Mouse (Mus musculus) neutrophil, adult 59 days (primary cell): ENCODE measurements around the gene Chchd5. TPM values are rescaled to one million over a fixed set of nuclear protein-coding genes. Genes with fewer than 3 reads are reported as not detected.

ENCODE experiments used
- total RNA-seq, 2 experiments: library from RNA; stranded (reverse); gene quantifications; 1 replicate in 1 of 2; 2 replicates in 1 of 2; pipeline ENCODE4 v1.2.4; 2023

The Chchd5 gene
- total RNA-seq = 1 to 10 TPM; 5.7 to 8.4 TPM

DNA sequence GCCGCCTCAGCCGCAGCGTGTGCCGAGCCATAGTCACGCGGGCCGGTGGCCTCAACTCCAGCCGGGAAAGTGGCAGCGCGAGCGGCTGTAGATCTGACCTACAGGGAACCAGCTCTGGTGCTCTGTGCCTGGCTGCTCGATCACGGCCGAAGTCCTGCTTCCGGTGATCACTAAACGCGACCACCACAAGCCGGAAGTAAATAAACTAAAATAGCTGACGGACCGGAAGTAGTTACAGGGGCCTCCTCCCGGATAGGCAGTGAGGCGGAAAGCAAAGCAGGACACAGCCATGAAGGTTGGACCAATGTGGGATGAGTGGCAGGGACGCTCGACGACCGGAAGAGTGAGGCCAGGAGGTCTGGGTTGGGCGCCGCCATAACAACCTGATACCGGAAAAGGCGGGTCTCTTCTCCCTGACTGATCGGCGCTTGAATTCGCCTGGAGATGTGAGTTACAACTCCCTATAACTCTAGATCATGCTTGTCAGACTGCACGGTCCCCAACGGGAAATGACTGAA lies at the start of gene Chchd5:
TSS of gene Chchd5 (plus strand) at position 289 of the 518 bp plus-strand sequence.

DNA sequence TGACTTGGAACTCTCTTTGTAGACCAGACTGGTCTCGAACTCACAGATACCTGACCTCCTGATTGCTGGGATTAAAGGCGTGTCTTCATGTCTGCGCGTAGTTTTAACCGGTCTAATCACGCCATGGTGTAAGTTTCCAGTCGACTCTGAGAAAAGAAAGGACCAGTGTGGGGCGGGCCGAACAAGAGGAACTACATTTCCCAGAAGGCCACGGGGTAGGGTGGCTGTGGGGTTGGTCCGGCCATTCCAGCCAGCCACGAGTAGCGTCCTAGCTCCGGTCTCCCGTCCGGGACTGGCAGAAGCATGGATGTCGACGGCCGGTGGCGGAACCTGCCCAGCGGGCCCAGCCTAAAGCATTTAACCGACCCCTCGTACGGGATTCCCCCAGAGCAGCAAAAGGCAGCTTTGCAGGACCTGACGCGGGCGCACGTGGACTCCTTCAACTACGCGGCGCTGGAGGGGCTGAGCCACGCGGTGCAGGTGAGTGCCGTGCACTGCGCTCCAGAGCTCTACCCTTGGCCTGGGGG lies 28.7 kb upstream of the Chchd5 start, which contains the start of gene Polr1b:
TSS of gene Polr1b (plus strand) at position 212 of the 527 bp plus-strand sequence.

Other genes starting within 250 kb of the Chchd5 start
- gene Zc3h8, start 185.6 kb upstream of the Chchd5 start, total RNA-seq = 1 to 10 TPM; 1.7 to 2.4 TPM
- gene Zc3h6, start 162.3 kb upstream of the Chchd5 start, total RNA-seq = 1 to 10 TPM; 2.0 to 2.3 TPM
- 1 to 10 TPM; 2.6 to 2.9 TPM for gene Gm10762, start 162.0 kb upstream of the Chchd5 start, total RNA-seq
- not detected for gene Vinac1, start 81.5 kb upstream of the Chchd5 start, total RNA-seq
- gene Ttl, start 63.8 kb upstream of the Chchd5 start, total RNA-seq = 1 to 10 TPM; 1.4 to 2.9 TPM
- gene Polr1b, start 28.7 kb upstream of the Chchd5 start, total RNA-seq = 10 to 100 TPM in 1 of 2 experiments, 1 to 10 TPM in 1; 9.2 to 11.9 TPM
- 100 to 1,000 TPM; 108 to 120 TPM for gene Slc20a1, start 69.1 kb downstream of the Chchd5 start, total RNA-seq
- 10 to 100 TPM; 29.0 to 29.9 TPM for gene Ckap2l, start 167.5 kb downstream of the Chchd5 start, total RNA-seq
- under 1 TPM; 0.51 to 0.68 TPM for gene Il1a, start 180.3 kb downstream of the Chchd5 start, total RNA-seq
- gene Il1b, start 241.4 kb downstream of the Chchd5 start, total RNA-seq = 100 to 1,000 TPM; 344 to 428 TPM